Mouse (Mus musculus) hindbrain, embryonic 13.5 days (tissue): ENCODE measurements around the gene Cast. TPM values are rescaled to one million over a fixed set of nuclear protein-coding genes. Genes with fewer than 3 reads are reported as not detected.
A peak's percentile ranks its signal among the peaks of the same experiment; 100 is the strongest.

Experiments used
- ATAC-seq: fragments of 200-750 bp; cut with Nextera tagmentation; 2 replicates; pipeline ENCODE4 v1.8.0; 2017; ENCODE audit warnings: moderate TSS enrichment; ENCODE audit not compliant: low FRiP score
- H3K27ac ChIP-seq: fragments of 300-500 bp; sonication (generic); 2 replicates; pipeline ENCODE4 v1.5.1; 2015; ENCODE audit warnings: inconsistent platforms, mild to moderate bottlenecking, moderate library complexity
- H3K27me3 ChIP-seq: fragments of 300-500 bp; sonication (generic); 2 replicates; pipeline ENCODE4 v1.6.1; 2015; ENCODE audit warnings: mild to moderate bottlenecking, inconsistent platforms
- H3K36me3 ChIP-seq: fragments of 300-500 bp; sonication (generic); 2 replicates; pipeline ENCODE4 v1.6.1; 2015; ENCODE audit warnings: mild to moderate bottlenecking, inconsistent platforms
- H3K4me1 ChIP-seq: fragments of 300-500 bp; sonication (generic); replicated peaks from 2 replicates; pipeline ENCODE4 v1.6.1; 2015; ENCODE audit warnings: inconsistent platforms
- H3K4me2 ChIP-seq: fragments of 300-500 bp; sonication (generic); 2 replicates; pipeline ENCODE4 v1.6.1; 2015; ENCODE audit warnings: inconsistent platforms, mild to moderate bottlenecking, moderate library complexity
- H3K4me3 ChIP-seq: fragments of 300-500 bp; sonication (generic); 2 replicates; pipeline ENCODE4 v1.5.1; 2015; ENCODE audit warnings: mild to moderate bottlenecking, inconsistent platforms
- H3K9ac ChIP-seq: fragments of 300-500 bp; sonication (generic); 2 replicates; pipeline ENCODE4 v1.6.1; 2015; ENCODE audit warnings: mild to moderate bottlenecking, inconsistent platforms
- H3K9me3 ChIP-seq: fragments of 300-500 bp; sonication (generic); 2 replicates; pipeline ENCODE4 v1.6.1; 2016; ENCODE audit warnings: inconsistent platforms
- WGBS: fragments of 180-500 bp; shearing (Covaris S2); methylation state at CpG from one replicate; pipeline ENCODE4 v1.1.7; 2015; 5-methylcytosine and 5-hydroxymethylcytosine counted together
- polyA plus RNA-seq: library from polyadenylated mRNA; unstranded; fragments of >200 nt; fragmentation: Nextera tagmentation; extraction: Ambion mirVana; gene quantifications from 2 replicates; pipeline ENCODE4 v1.2.1, GENCODE M21; 2015

Gene Cast
- polyA plus RNA-seq, 1 experiment from 2014 or later: 10.0 TPM

GRCm38 (mm10) chr13:74770480-74770879 is 38.1 kb downstream of the Cast start:
- ATAC-seq: peak; percentile 96
- Histone ChIP-seq H3K4me3 (peak overlapping the region; percentile 42), H3K27me3 (no peaks in the 10 kb centered on the region), H3K4me1 (peaks cover 10% of the 10 kb centered on the region; the same call in 1 of the 2 replicates), H3K36me3 (no peaks in the 10 kb centered on the region), H3K9ac (peak overlapping the region; percentile 65), H3K4me2 (peak overlapping the region; percentile 70), H3K27ac (no peak overlapping the region), H3K9me3 (no peaks in the 10 kb centered on the region)
- WGBS: under 1% methylated on average over 21 of the region's 21 CpGs

- peak overlapping the region; percentile 65; the same call in 1 of the 2 replicates for H3K9ac ChIP-seq
- H3K27ac ChIP-seq: no peak overlapping the region
- peak; percentile 55 for ATAC-seq
- no peaks in the 10 kb centered on the region for H3K27me3 ChIP-seq
- peak overlapping the region; percentile 42 for H3K4me3 ChIP-seq
- peaks cover 10% of the 10 kb centered on the region; the same call in 1 of the 2 replicates for H3K4me1 ChIP-seq
- no peaks in the 10 kb centered on the region for H3K9me3 ChIP-seq
- H3K4me2 ChIP-seq: peak overlapping the region; percentile 70
- H3K36me3 ChIP-seq: no peaks in the 10 kb centered on the region
- WGBS: 14% methylated on average over 8 of the region's 8 CpGs
These were observed 38.7 kb downstream of the Cast start for GRCm38 (mm10) chr13:74769871-74770270.

- Histone ChIP-seq H3K4me2 (no peak overlapping the region), H3K9ac (no peak overlapping the region), H3K4me1 (peaks cover 10% of the 10 kb centered on the region; the same call in 1 of the 2 replicates), H3K27ac (no peak overlapping the region), H3K9me3 (no peaks in the 10 kb centered on the region), H3K4me3 (no peak overlapping the region), H3K27me3 (no peaks in the 10 kb centered on the region), H3K36me3 (no peaks in the 10 kb centered on the region)
- 77% methylated on average over 2 of the region's 2 CpGs for WGBS
- no peak for ATAC-seq
These were observed 41.4 kb downstream of the Cast start for GRCm38 (mm10) chr13:74767186-74767585.

GRCm38 (mm10) chr13:74762741-74763140 is 45.9 kb downstream of the Cast start:
- ATAC-seq: no peak
- no peaks in the 10 kb centered on the region for H3K27me3 ChIP-seq
- no peaks in the 10 kb centered on the region for H3K36me3 ChIP-seq
- no peak overlapping the region for H3K27ac ChIP-seq
- no peak overlapping the region for H3K4me2 ChIP-seq
- H3K4me3 ChIP-seq: no peak overlapping the region
- WGBS: 89% methylated on average over 1 of the region's 1 CpGs
- no peak overlapping the region for H3K9ac ChIP-seq
- no peaks in the 10 kb centered on the region for H3K9me3 ChIP-seq
- H3K4me1 ChIP-seq: no peaks in the 10 kb centered on the region

- Histone ChIP-seq H3K27me3 (no peaks in the 10 kb centered on the region), H3K4me1 (no peaks in the 10 kb centered on the region), H3K27ac (no peak overlapping the region), H3K4me2 (no peak overlapping the region), H3K9ac (no peak overlapping the region), H3K36me3 (no peaks in the 10 kb centered on the region), H3K4me3 (no peak overlapping the region), H3K9me3 (no peaks in the 10 kb centered on the region)
- no peak for ATAC-seq
- 86% methylated on average over 1 of the region's 1 CpGs for WGBS
These were observed 49.5 kb downstream of the Cast start for GRCm38 (mm10) chr13:74759152-74759551.

- Histone ChIP-seq H3K27ac (no peak overlapping the region), H3K4me3 (no peak overlapping the region), H3K4me2 (no peak overlapping the region), H3K9ac (no peak overlapping the region), H3K36me3 (no peaks in the 10 kb centered on the region), H3K9me3 (no peaks in the 10 kb centered on the region), H3K27me3 (no peaks in the 10 kb centered on the region), H3K4me1 (no peaks in the 10 kb centered on the region)
- 66% methylated on average over 5 of the region's 5 CpGs for WGBS
- no peak for ATAC-seq
These were observed 65.4 kb downstream of the Cast start for GRCm38 (mm10) chr13:74743219-74743618.

GRCm38 (mm10) chr13:74736396-74736795 is 72.2 kb downstream of the Cast start:
- Histone ChIP-seq H3K36me3 (no peaks in the 10 kb centered on the region), H3K27ac (no peak overlapping the region), H3K4me1 (no peaks in the 10 kb centered on the region), H3K4me3 (no peak overlapping the region), H3K9ac (no peak overlapping the region), H3K4me2 (no peak overlapping the region), H3K9me3 (no peaks in the 10 kb centered on the region), H3K27me3 (no peaks in the 10 kb centered on the region)
- ATAC-seq: no peak
- WGBS: 89% methylated on average over 2 of the region's 2 CpGs

GRCm38 (mm10) chr13:74735834-74736233 is 72.8 kb downstream of the Cast start:
- 88% methylated on average over 5 of the region's 5 CpGs for whole genome bisulfite sequencing

GRCm38 (mm10) chr13:74733726-74734125 is 74.9 kb downstream of the Cast start:
- no peaks in the 10 kb centered on the region for H3K27me3 ChIP-seq
- H3K27ac ChIP-seq: no peak overlapping the region
- no peaks in the 10 kb centered on the region for H3K4me1 ChIP-seq
- 88% methylated on average over 4 of the region's 4 CpGs for WGBS
- H3K9ac ChIP-seq: no peak overlapping the region
- no peak overlapping the region for H3K4me2 ChIP-seq
- no peak for ATAC-seq
- peaks cover 3% of the 10 kb centered on the region; the same call in 1 of the 2 replicates for H3K36me3 ChIP-seq
- H3K9me3 ChIP-seq: no peaks in the 10 kb centered on the region
- no peak overlapping the region for H3K4me3 ChIP-seq

More at GRCm38 (mm10) chr13:74735834-74736233, 72.8 kb downstream of the Cast start:
- Histone ChIP-seq H3K9me3 (no peaks in the 10 kb centered on the region), H3K4me1 (no peaks in the 10 kb centered on the region), H3K27ac (no peak overlapping the region), H3K4me3 (no peak overlapping the region), H3K36me3 (no peaks in the 10 kb centered on the region), H3K27me3 (no peaks in the 10 kb centered on the region), H3K9ac (no peak overlapping the region), H3K4me2 (no peak overlapping the region)
- ATAC-seq: no peak

- 87% methylated on average over 2 of the region's 2 CpGs for WGBS
- Histone ChIP-seq H3K9me3 (no peaks in the 10 kb centered on the region), H3K9ac (no peak overlapping the region), H3K4me2 (no peak overlapping the region), H3K4me1 (no peaks in the 10 kb centered on the region), H3K27me3 (no peaks in the 10 kb centered on the region), H3K36me3 (0 out of 2 replicates have a peak, but pooled peaks cover 2% of the 10 kb centered on the region), H3K27ac (no peak overlapping the region), H3K4me3 (no peak overlapping the region)
- no peak for ATAC-seq
These were observed 89.6 kb downstream of the Cast start for GRCm38 (mm10) chr13:74719002-74719401.

- no peak overlapping the region for H3K27ac ChIP-seq
- H3K36me3 ChIP-seq: no peaks in the 10 kb centered on the region
- WGBS: 55% methylated on average over 3 of the region's 3 CpGs
- ATAC-seq: no peak
- H3K9ac ChIP-seq: no peak overlapping the region
- H3K4me2 ChIP-seq: no peak overlapping the region
- no peaks in the 10 kb centered on the region for H3K27me3 ChIP-seq
- no peaks in the 10 kb centered on the region for H3K4me1 ChIP-seq
- no peak overlapping the region for H3K4me3 ChIP-seq
- no peaks in the 10 kb centered on the region for H3K9me3 ChIP-seq
These were observed 112.4 kb downstream of the Cast start for GRCm38 (mm10) chr13:74696225-74696624.

- WGBS: 86% methylated on average over 5 of the region's 5 CpGs
- no peak for ATAC-seq
- no peak overlapping the region for H3K4me2 ChIP-seq
- no peaks in the 10 kb centered on the region for H3K27me3 ChIP-seq
- no peak overlapping the region for H3K27ac ChIP-seq
- H3K9ac ChIP-seq: no peak overlapping the region
- no peak overlapping the region for H3K4me3 ChIP-seq
- H3K9me3 ChIP-seq: no peaks in the 10 kb centered on the region
- H3K4me1 ChIP-seq: no peaks in the 10 kb centered on the region
- H3K36me3 ChIP-seq: no peaks in the 10 kb centered on the region
These were observed 113.0 kb downstream of the Cast start for GRCm38 (mm10) chr13:74695497-74696193.
